9 mouse cellular contexts compared by ENCODE assay signal in the genomic region with DNA sequence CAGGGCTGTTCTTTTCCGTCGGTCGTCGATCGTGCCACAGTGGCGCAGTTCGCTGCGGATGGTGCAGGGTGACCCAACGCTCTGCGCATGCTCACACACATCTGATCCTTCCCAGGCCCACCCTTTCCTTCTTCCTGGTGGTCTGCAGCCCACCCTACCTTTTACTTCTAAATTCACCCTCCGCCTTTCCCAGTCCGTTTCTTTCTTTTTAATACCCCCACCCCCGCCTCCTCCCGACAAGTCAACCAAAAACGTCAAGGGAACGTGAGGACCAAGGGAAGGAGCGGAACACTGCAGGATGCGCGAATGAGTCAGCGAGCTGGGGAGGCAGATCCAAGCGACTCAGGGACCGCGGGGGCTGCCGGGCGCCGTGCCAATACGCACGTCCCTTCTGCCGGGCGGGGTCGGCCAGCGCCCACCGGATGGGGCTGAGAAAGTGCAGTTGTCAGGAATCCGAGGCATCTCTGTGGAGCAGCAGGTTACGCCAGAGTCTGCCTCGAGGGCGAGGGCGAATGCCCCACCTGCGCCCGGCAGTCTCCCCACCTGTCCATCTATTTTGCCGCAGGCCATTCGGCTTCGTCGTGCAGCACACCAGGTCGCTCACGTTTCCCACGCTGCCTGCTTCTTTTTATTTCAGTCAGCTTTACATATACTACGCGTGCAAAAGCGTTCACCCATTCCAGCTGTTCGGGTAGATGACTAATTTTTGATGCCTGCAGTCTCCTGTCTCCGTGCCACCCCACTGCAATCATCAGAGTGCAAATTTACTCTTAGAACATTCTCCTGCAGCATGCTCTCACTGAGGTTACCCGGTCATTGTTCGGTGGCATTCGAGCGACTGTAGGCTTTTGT. TPM values are rescaled to one million over a fixed set of nuclear protein-coding genes. Genes with fewer than 3 reads are reported as not detected.
DNase-seq lines count a peak whose midpoint lies in the region; ATAC-seq and TF ChIP-seq lines count a peak whose summit lies in the region.
"Had no signal": no experiment of that assay in that cellular context is flagged by ENCODE, and none has a peak within 500 bp of the region (broad histone marks: within the 10 kb centered on the region; RNA-seq: fewer than 3 reads in every experiment).

No protein-coding gene starts in this region.

- peak; percentile 52 for ATAC-seq in Patski
- ATAC-seq in common myeloid progenitor, adult 5-6 weeks (replicated peaks; ENCODE audit: low read depth, poor library complexity, severe bottlenecking) = peak; percentile 28
- ATAC-seq in heart, embryonic 11.5 days (replicated peaks; ENCODE audit: insufficient number of reproducible peaks, low FRiP score, low TSS enrichment) = peak; percentile 63; the same call in 1 of the 2 replicates
- ATAC-seq in megakaryocyte, adult 5-6 weeks (ENCODE audit: poor library complexity, severe bottlenecking) = peak; percentile 41

- H3K9me3 ChIP-seq in heart, embryonic 11.5 days (replicated peaks; ENCODE audit: control insufficient read depth, low read length) = no peaks in the 10 kb centered on the region

- peak overlapping the region; percentile 71 for H3K9ac ChIP-seq in heart, embryonic 11.5 days (ENCODE audit: low read depth, low read length)

- no peak for TF ChIP-seq CTCF in Patski (IDR thresholded peaks at IDR 0.05)

- H3K36me3 ChIP-seq in heart, embryonic 11.5 days (ENCODE audit: control insufficient read depth, insufficient read depth, low read length) = no peaks in the 10 kb centered on the region

- H3K4me2 ChIP-seq in heart, embryonic 11.5 days = peak overlapping the region; percentile 92

- under 1% methylated on average over 56 of the region's 56 CpGs for WGBS in heart, embryonic 11.5 days (ENCODE audit: insufficient replicate concordance)

- H3K4me1 ChIP-seq in heart, embryonic 11.5 days (ENCODE audit: control insufficient read depth, insufficient read depth, low read length) = peaks cover 6% of the 10 kb centered on the region; the same call in 1 of the 2 replicates

- peak overlapping the region; percentile 43 for H3K4me3 ChIP-seq in heart, embryonic 11.5 days (ENCODE audit: low read depth, low read length)

- DNase-seq in CD4-positive helper T cell, adult 2 months (ENCODE audit: low read depth, low spot score) = peak; percentile 66
- DNase-seq in Patski (ENCODE audit: low read depth, low spot score) (no peak), adipocyte (ENCODE audit: low spot score) (no peak)
- peak; percentile 63 to 84 for DNase-seq in layer of hippocampus, adult 18-20 months (ENCODE audit: low spot score in 2 of 2)
- DNase-seq in right cerebral cortex, postnatal 25 days = peak; percentile 84

- POLR2A ChIA-PET in Patski (lab: Charles Lee) = no interaction called here

- peak overlapping the region; percentile 17; the same call in 1 of the 2 replicates for H3K27ac ChIP-seq in heart, embryonic 11.5 days (ENCODE audit: low read depth, low read length)

- CTCF ChIA-PET in Patski (lab: Charles Lee) = no interaction called here

- H3K27me3 ChIP-seq in Patski = no peaks in the 10 kb centered on the region
- no peaks in the 10 kb centered on the region for H3K27me3 ChIP-seq in heart, embryonic 11.5 days (ENCODE audit: control insufficient read depth, insufficient read depth, low read length)

- in situ Hi-C loops in Patski (cut with MboI; ENCODE audit: low pct_unique_long_range_greater_than_20kb) = no loop called here

RNA-seq across cellular contexts. Expression of a gene that starts 36.8 kb away (rescaled TPM):
- 0.19 TPM for polyA plus RNA-seq in Patski (2021)
- 21.6 and 24.4 TPM in 2 replicates for total RNA-seq in common myeloid progenitor, adult 5-6 weeks (2017)
- 27.5 and 33.2 TPM in 2 replicates for polyA plus RNA-seq in heart, embryonic 11.5 days (2014; fragmentation: Nextera tagmentation; extraction: Ambion mirVana)
- 100 to 1,000 TPM; 110 to 113 TPM for total RNA-seq in layer of hippocampus, adult 18-20 months (2021)
- 44.5 and 48.4 TPM in 2 replicates for total RNA-seq in megakaryocyte, adult 5-6 weeks (2015)
- total RNA-seq in megakaryocyte, adult 5-6 weeks (2017) = 51.4 and 63.5 TPM in 2 replicates

RNA-seq across cellular contexts. Expression of a gene that starts 55.0 kb away (rescaled TPM):
- 19.6 TPM for polyA plus RNA-seq in Patski (2021)
- 6.4 and 6.7 TPM in 2 replicates for total RNA-seq in common myeloid progenitor, adult 5-6 weeks (2017)
- 4.9 and 5.9 TPM in 2 replicates for polyA plus RNA-seq in heart, embryonic 11.5 days (2014; fragmentation: Nextera tagmentation; extraction: Ambion mirVana)
- 10 to 100 TPM; 29.1 to 29.9 TPM for total RNA-seq in layer of hippocampus, adult 18-20 months (2021)
- total RNA-seq in megakaryocyte, adult 5-6 weeks (2015) = 35.6 and 43.1 TPM in 2 replicates
- total RNA-seq in megakaryocyte, adult 5-6 weeks (2017) = 10.2 and 16.1 TPM in 2 replicates

RNA-seq across cellular contexts. Expression of a gene that starts 57.4 kb away (rescaled TPM):
- polyA plus RNA-seq in Patski (2021) = 0.26 TPM
- total RNA-seq in common myeloid progenitor, adult 5-6 weeks (2017) = not detected in 2 replicates
- polyA plus RNA-seq in heart, embryonic 11.5 days (2014; fragmentation: Nextera tagmentation; extraction: Ambion mirVana) = 0.23 and 0.25 TPM in 2 replicates
- total RNA-seq in layer of hippocampus, adult 18-20 months (2021) = not detected
- not detected in 2 replicates for total RNA-seq in megakaryocyte, adult 5-6 weeks (2015)
- total RNA-seq in megakaryocyte, adult 5-6 weeks (2017) = not detected in 2 replicates
- polyA plus RNA-seq: large intestine, adult 2 months had no signal

Comparison
In these comparisons a context has a peak if more than half of its experiments do, and no peak if none do; other contexts are left out.
1. DNase-seq: peak in CD4-positive helper T cell, adult 2 months (single experiment), layer of hippocampus, adult 18-20 months (2 of 2) and right cerebral cortex, postnatal 25 days (single experiment); none in Patski (single experiment) and adipocyte (single experiment).
2. Peak in every context shown above with its lines, with median percentiles within 50 percentile points of each other: ATAC-seq.